Comparison of ENCODE assay signal across 11 mouse cellular contexts in genomic region chr17:29388978-29389377, GRCm38 (mm10). TPM values are rescaled to one million over a fixed set of nuclear protein-coding genes. Genes with fewer than 3 reads are reported as not detected.
A peak's percentile ranks its signal among the peaks of the same experiment; 100 is the strongest.
DNase-seq lines count a peak whose midpoint lies in the region; ATAC-seq lines count a peak whose summit lies in the region.
"Had no signal": no experiment of that assay in that cellular context is flagged by ENCODE, and none has a peak within 500 bp of the region (broad histone marks: within the 10 kb centered on the region; RNA-seq: fewer than 3 reads in every experiment).

No protein-coding gene starts in this region.

- no peak for DNase-seq in embryonic facial prominence, embryonic 10.5 days (ENCODE audit: low spot score)
- DNase-seq in embryonic facial prominence, embryonic 14.5 days (ENCODE audit: low spot score): peak; percentile 22
- DNase-seq in skeletal muscle tissue, adult 2 months (ENCODE audit: low read depth, low spot score): peak; percentile 95
- DNase-seq in urinary bladder, postnatal 25 days (ENCODE audit: low spot score): no peak
- DNase-seq: kidney, postnatal 14 days; thymus, postnatal 25 days had no signal

- H3K27ac ChIP-seq in embryonic facial prominence, embryonic 13.5 days: peak overlapping the region; percentile 73; the same call in 1 of the 2 replicates
- H3K27ac ChIP-seq in embryonic facial prominence, embryonic 10.5 days (replicated peaks): no peak overlapping the region
- no peak overlapping the region; the same call in none of the 2 replicates for H3K27ac ChIP-seq in embryonic facial prominence, embryonic 14.5 days (replicated peaks; ENCODE audit: low read depth, low read length)
- H3K27ac ChIP-seq: liver, embryonic 15.5 days had no signal

- H3K27me3 ChIP-seq in embryonic facial prominence, embryonic 13.5 days: no peaks in the 10 kb centered on the region
- no peaks in the 10 kb centered on the region for H3K27me3 ChIP-seq in embryonic facial prominence, embryonic 10.5 days (replicated peaks; ENCODE audit: low read depth, poor library complexity, severe bottlenecking)
- peaks cover 1% of the 10 kb centered on the region for H3K27me3 ChIP-seq in megakaryocyte, embryonic 14.5 days (replicated peaks)
- no peaks in the 10 kb centered on the region for H3K27me3 ChIP-seq in embryonic facial prominence, embryonic 14.5 days (replicated peaks; ENCODE audit: control insufficient read depth, insufficient read depth, low read length)
- H3K27me3 ChIP-seq: liver, embryonic 15.5 days had no signal

- H3K9ac ChIP-seq in embryonic facial prominence, embryonic 13.5 days: peak overlapping the region; percentile 40; the same call in 1 of the 2 replicates
- H3K9ac ChIP-seq in embryonic facial prominence, embryonic 14.5 days (ENCODE audit: low read depth, low read length): no peak overlapping the region
- H3K9ac ChIP-seq: liver, embryonic 15.5 days had no signal

- ATAC-seq in embryonic facial prominence, embryonic 13.5 days (ENCODE audit: insufficient number of reproducible peaks, insufficient read depth, low FRiP score, low TSS enrichment, low read depth): no peak
- ATAC-seq in megakaryocyte, adult 5-6 weeks (ENCODE audit: poor library complexity, severe bottlenecking): no peak
- ATAC-seq in embryonic facial prominence, embryonic 14.5 days (ENCODE audit: low read depth): peak; percentile 41; the same call in 1 of the 2 replicates

- H3K9me3 ChIP-seq in embryonic facial prominence, embryonic 13.5 days: no peaks in the 10 kb centered on the region
- no peaks in the 10 kb centered on the region for H3K9me3 ChIP-seq in embryonic facial prominence, embryonic 10.5 days
- no peaks in the 10 kb centered on the region for H3K9me3 ChIP-seq in megakaryocyte, embryonic 14.5 days
- H3K9me3 ChIP-seq in embryonic facial prominence, embryonic 14.5 days (ENCODE audit: control insufficient read depth, low read length): no peaks in the 10 kb centered on the region
- H3K9me3 ChIP-seq: liver, embryonic 15.5 days had no signal

- WGBS in embryonic facial prominence, embryonic 13.5 days: 63% methylated on average over 11 of the region's 11 CpGs
- WGBS in embryonic facial prominence, embryonic 10.5 days: 75% methylated on average over 11 of the region's 11 CpGs
- WGBS in embryonic facial prominence, embryonic 14.5 days: 68% methylated on average over 11 of the region's 11 CpGs

- no peak overlapping the region for H3K4me3 ChIP-seq in embryonic facial prominence, embryonic 13.5 days
- no peak overlapping the region for H3K4me3 ChIP-seq in embryonic facial prominence, embryonic 10.5 days
- H3K4me3 ChIP-seq in megakaryocyte, embryonic 14.5 days (replicated peaks): peak overlapping the region; percentile 82
- H3K4me3 ChIP-seq in embryonic facial prominence, embryonic 14.5 days (ENCODE audit: low read depth, low read length): no peak overlapping the region
- H3K4me3 ChIP-seq: liver, embryonic 15.5 days; myocyte had no signal

- H3K36me3 ChIP-seq in embryonic facial prominence, embryonic 13.5 days: no peaks in the 10 kb centered on the region
- H3K36me3 ChIP-seq in embryonic facial prominence, embryonic 10.5 days (replicated peaks): no peaks in the 10 kb centered on the region
- H3K36me3 ChIP-seq in megakaryocyte, embryonic 14.5 days (replicated peaks; ENCODE audit: low read length): peaks cover 3% of the 10 kb centered on the region
- H3K36me3 ChIP-seq in embryonic facial prominence, embryonic 14.5 days (ENCODE audit: control insufficient read depth, insufficient read depth, low read length): no peaks in the 10 kb centered on the region
- H3K36me3 ChIP-seq: liver, embryonic 15.5 days had no signal

- no peak overlapping the region for H3K4me2 ChIP-seq in embryonic facial prominence, embryonic 13.5 days
- H3K4me2 ChIP-seq in embryonic facial prominence, embryonic 14.5 days (ENCODE audit: low read depth, low read length): no peak overlapping the region
- H3K4me2 ChIP-seq: liver, embryonic 15.5 days had no signal

- peaks cover 10% of the 10 kb centered on the region for H3K4me1 ChIP-seq in embryonic facial prominence, embryonic 13.5 days
- peaks cover 21% of the 10 kb centered on the region for H3K4me1 ChIP-seq in embryonic facial prominence, embryonic 10.5 days
- peaks cover 46% of the 10 kb centered on the region for H3K4me1 ChIP-seq in megakaryocyte, embryonic 14.5 days
- no peaks in the 10 kb centered on the region; the same call in 1 of the 2 replicates for H3K4me1 ChIP-seq in embryonic facial prominence, embryonic 14.5 days (ENCODE audit: control insufficient read depth, insufficient read depth, low read length)

RNA-seq across cellular contexts. Expression of gene Fgd2, which starts 28.3 kb away (rescaled TPM):
- 11.5 and 12.9 TPM in 2 replicates for polyA plus RNA-seq in embryonic facial prominence, embryonic 13.5 days (2015; fragmentation: Nextera tagmentation; extraction: Ambion mirVana)
- 10.2 and 12.3 TPM in 2 replicates for polyA plus RNA-seq in embryonic facial prominence, embryonic 10.5 days (2016; fragmentation: Nextera tagmentation; extraction: Ambion mirVana)
- 4.3 and 23.7 TPM in 2 replicates for polyA plus RNA-seq in megakaryocyte, embryonic 14.5 days (2012; ENCODE audit: insufficient read depth, low replicate concordance)
- 44.8 and 47.7 TPM in 2 replicates for total RNA-seq in megakaryocyte, adult 5-6 weeks (2015)
- 45.5 and 48.0 TPM in 2 replicates for total RNA-seq in megakaryocyte, adult 5-6 weeks (2017)
- 10.5 and 12.7 TPM in 2 replicates for polyA plus RNA-seq in embryonic facial prominence, embryonic 14.5 days (2014; fragmentation: Nextera tagmentation; extraction: Ambion mirVana)

RNA-seq across cellular contexts. Expression of gene Mtch1, which starts 41.2 kb away (rescaled TPM):
- polyA plus RNA-seq in embryonic facial prominence, embryonic 13.5 days (2015; fragmentation: Nextera tagmentation; extraction: Ambion mirVana): 284 and 299 TPM in 2 replicates
- polyA plus RNA-seq in embryonic facial prominence, embryonic 10.5 days (2016; fragmentation: Nextera tagmentation; extraction: Ambion mirVana): 278 and 280 TPM in 2 replicates
- polyA plus RNA-seq in megakaryocyte, embryonic 14.5 days (2012; ENCODE audit: insufficient read depth, low replicate concordance): 140 and 280 TPM in 2 replicates
- total RNA-seq in megakaryocyte, adult 5-6 weeks (2015): 111 and 128 TPM in 2 replicates
- 84.1 and 107 TPM in 2 replicates for total RNA-seq in megakaryocyte, adult 5-6 weeks (2017)
- 396 and 441 TPM in 2 replicates for polyA plus RNA-seq in embryonic facial prominence, embryonic 14.5 days (2014; fragmentation: Nextera tagmentation; extraction: Ambion mirVana)

Comparison
In these comparisons a context has a peak if more than half of its experiments do, and no peak if none do; other contexts are left out.
1. DNase-seq: peak in embryonic facial prominence, embryonic 14.5 days (single experiment) and skeletal muscle tissue, adult 2 months (single experiment); none in embryonic facial prominence, embryonic 10.5 days (single experiment) and urinary bladder, postnatal 25 days (single experiment).